Mouse (Mus musculus): Measurements from ENCODE around the gene Plk5.

The Plk5 gene

GRCm38 (mm10) chr10:80406684-80407501, 50.6 kb downstream of the Plk5 start, which contains the start of gene Uqcr11:
Gene Uqcr11, minus strand, starts transcription at chr10:80406830.
- peak; percentile 79 for ATAC-seq (ENCODE audit: insufficient number of reproducible peaks, low FRiP score, low TSS enrichment)

- ATAC-seq (ENCODE audit: insufficient number of reproducible peaks, low FRiP score, low TSS enrichment), result no peak
Observed at GRCm38 (mm10) chr10:80407924-80408323, 51.7 kb downstream of the Plk5 start.

- peak; percentile 17; the same call in 1 of the 2 replicates for ATAC-seq (ENCODE audit: insufficient number of reproducible peaks, low FRiP score, low TSS enrichment)
Observed at GRCm38 (mm10) chr10:80412656-80413541, 56.6 kb downstream of the Plk5 start.

Data from cerebellum, adult (tissue).